Mouse (Mus musculus) hematopoietic stem cell, adult 5-6 weeks (primary cell): ENCODE measurements around the gene 1700056E22Rik. TPM values are rescaled to one million over a fixed set of nuclear protein-coding genes. Genes with fewer than 3 reads are reported as not detected.
A peak's percentile ranks its signal among the peaks of the same experiment; 100 is the strongest.

Experiments
- ATAC-seq, 2 experiments: fragments of 125-278 bp in 1 of 2; replicated peaks in 1 of 2; 2 replicates each; pipeline ENCODE4 v1.8.0; 2016 to 2017; ENCODE audit warnings: inconsistent platforms in 2 of 2, mild to moderate bottlenecking in 2 of 2, moderate number of reproducible peaks in 2 of 2, low read depth in 1 of 2, moderate TSS enrichment in 1 of 2; ENCODE audit not compliant: low FRiP score in 2 of 2, poor library complexity in 2 of 2, severe bottlenecking in 2 of 2, insufficient read depth in 1 of 2, low TSS enrichment in 1 of 2
- total RNA-seq: library from RNA; stranded (forward); fragments of 172-1452, 232-1000 nt; gene quantifications from 2 replicates; pipeline ENCODE4 v1.2.3, GENCODE M21; 2017

1700056E22Rik gene
- total RNA-seq, 1 experiment from 2014 or later: 3.1 TPM

GRCm38 (mm10) chr1:184054176-184054575 lies 20.1 kb upstream of the 1700056E22Rik start:
- no peak for ATAC-seq

- no peak for ATAC-seq
Measured at GRCm38 (mm10) chr1:184053711-184054110, 19.6 kb upstream of the 1700056E22Rik start.

- no peak for ATAC-seq
Measured at GRCm38 (mm10) chr1:184053141-184053540, 19.0 kb upstream of the 1700056E22Rik start.

- ATAC-seq: no peak
Measured at GRCm38 (mm10) chr1:184052331-184052730, 18.2 kb upstream of the 1700056E22Rik start.

GRCm38 (mm10) chr1:184051824-184052223 lies 17.7 kb upstream of the 1700056E22Rik start:
- ATAC-seq: no peak

GRCm38 (mm10) chr1:184051286-184051685 lies 17.2 kb upstream of the 1700056E22Rik start:
- ATAC-seq: no peak

GRCm38 (mm10) chr1:184048675-184049418 lies 14.7 kb upstream of the 1700056E22Rik start:
- ATAC-seq: peak; percentile 40 to 46; a peak in 2 of 4 replicates

- ATAC-seq: no peak
Measured at GRCm38 (mm10) chr1:184047818-184048217, 13.7 kb upstream of the 1700056E22Rik start.

- ATAC-seq: no peak
Measured at GRCm38 (mm10) chr1:184046070-184046677, 12.1 kb upstream of the 1700056E22Rik start.

- ATAC-seq: no peak
Measured at GRCm38 (mm10) chr1:184043391-184043790, 9.3 kb upstream of the 1700056E22Rik start.

- ATAC-seq: no peak
Measured at GRCm38 (mm10) chr1:184042745-184043144, 8.6 kb upstream of the 1700056E22Rik start.

- no peak for ATAC-seq
Measured at GRCm38 (mm10) chr1:184041778-184042573, 7.9 kb upstream of the 1700056E22Rik start.

GRCm38 (mm10) chr1:184040906-184041305 lies 6.8 kb upstream of the 1700056E22Rik start:
- no peak for ATAC-seq

- no peak for ATAC-seq
Measured at GRCm38 (mm10) chr1:184040181-184040580, 6.1 kb upstream of the 1700056E22Rik start.

GRCm38 (mm10) chr1:184039301-184039700 lies 5.2 kb upstream of the 1700056E22Rik start:
- no peak for ATAC-seq

GRCm38 (mm10) chr1:184037802-184038201 lies 3.7 kb upstream of the 1700056E22Rik start:
- ATAC-seq: no peak

GRCm38 (mm10) chr1:184035346-184035903 lies 1.3 kb upstream of the 1700056E22Rik start:
- ATAC-seq: no peak

- no peak for ATAC-seq
Measured at GRCm38 (mm10) chr1:184034741-184035181, 660 bp upstream of the 1700056E22Rik start.
